Mouse (Mus musculus): ENCODE measurements around the gene Hip1r. TPM values are rescaled to one million over a fixed set of nuclear protein-coding genes. Genes with fewer than 3 reads are reported as not detected.

Hip1r gene
- polyA plus RNA-seq, 1 experiment from 2014 or later, result 19.0 TPM

DNA sequence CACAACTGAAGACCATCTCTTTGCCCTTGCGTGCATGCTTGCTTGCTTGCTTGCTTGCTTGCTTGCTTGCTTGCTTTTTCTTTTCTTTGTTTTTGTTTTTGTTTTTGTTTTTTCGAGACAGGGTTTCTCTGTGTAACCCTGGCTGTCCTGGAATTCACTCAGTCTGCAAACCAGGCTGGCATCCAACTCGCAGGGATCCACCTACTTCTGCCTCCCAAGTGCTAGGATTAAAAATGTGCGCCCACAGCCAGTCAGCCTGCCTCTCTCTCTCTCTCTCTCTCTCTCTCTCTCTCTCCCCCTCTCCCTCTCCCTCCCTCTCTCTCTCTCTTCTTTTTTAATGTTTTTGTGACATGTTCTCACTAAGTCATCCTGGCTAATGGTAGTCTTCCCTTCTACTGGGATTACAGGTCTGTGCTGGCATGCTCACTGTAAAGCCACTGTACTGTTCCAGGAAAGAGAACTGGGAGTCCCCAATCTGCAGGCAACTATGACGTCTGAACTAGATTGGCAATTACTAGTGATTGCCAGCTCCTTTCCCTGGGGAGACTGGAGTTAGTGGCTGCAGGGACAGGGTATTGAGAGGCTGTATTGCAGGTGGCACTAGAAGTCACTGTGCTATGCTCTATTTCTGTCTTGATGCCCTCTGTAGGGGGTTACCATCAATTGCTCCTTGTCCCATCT is 20.9 kb upstream of the Hip1r start:
- Histone ChIP-seq H3K36me3 (no peaks in the 10 kb centered on the region), H3K9me3 (no peaks in the 10 kb centered on the region), H3K4me3 (replicated peaks) (no peak overlapping the region), H3K4me2 (replicated peaks) (no peak overlapping the region), H3K27me3 (no peaks in the 10 kb centered on the region), H3K27ac (no peak overlapping the region), H3K9ac (replicated peaks) (no peak overlapping the region), H3K4me1 (replicated peaks) (no peaks in the 10 kb centered on the region)
- WGBS, result 63% methylated on average over 5 of the region's 5 CpGs
- no peak for ATAC-seq

DNA sequence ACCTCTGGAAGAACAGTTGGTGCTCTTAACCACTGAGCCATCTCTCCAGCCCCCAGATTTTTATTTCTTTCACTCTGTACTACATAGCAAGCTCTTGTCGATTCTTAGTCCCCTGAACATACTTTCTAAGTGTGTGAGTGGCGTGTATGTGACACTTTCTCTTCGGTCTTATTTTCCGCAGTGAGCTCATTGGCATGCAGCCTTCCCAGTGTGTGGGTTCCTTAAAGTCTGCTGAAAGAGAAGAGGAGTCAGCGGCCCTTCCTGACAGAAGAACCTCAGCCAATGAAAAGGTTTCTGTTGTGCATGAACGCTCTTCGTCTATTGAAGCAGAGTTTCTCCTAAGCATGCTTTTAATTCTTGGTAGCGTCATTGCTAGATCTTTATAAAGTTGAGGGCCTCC is 16.2 kb upstream of the Hip1r start:
- no peak for ATAC-seq
- no peaks in the 10 kb centered on the region for H3K27me3 ChIP-seq
- H3K4me3 ChIP-seq (replicated peaks), result no peak overlapping the region
- H3K36me3 ChIP-seq, result no peaks in the 10 kb centered on the region
- 76% methylated on average over 8 of the region's 8 CpGs for WGBS
- no peaks in the 10 kb centered on the region for H3K4me1 ChIP-seq (replicated peaks)
- H3K9ac ChIP-seq (replicated peaks), result no peak overlapping the region
- no peak overlapping the region for H3K27ac ChIP-seq
- H3K9me3 ChIP-seq, result no peaks in the 10 kb centered on the region
- no peak overlapping the region for H3K4me2 ChIP-seq (replicated peaks)

DNA sequence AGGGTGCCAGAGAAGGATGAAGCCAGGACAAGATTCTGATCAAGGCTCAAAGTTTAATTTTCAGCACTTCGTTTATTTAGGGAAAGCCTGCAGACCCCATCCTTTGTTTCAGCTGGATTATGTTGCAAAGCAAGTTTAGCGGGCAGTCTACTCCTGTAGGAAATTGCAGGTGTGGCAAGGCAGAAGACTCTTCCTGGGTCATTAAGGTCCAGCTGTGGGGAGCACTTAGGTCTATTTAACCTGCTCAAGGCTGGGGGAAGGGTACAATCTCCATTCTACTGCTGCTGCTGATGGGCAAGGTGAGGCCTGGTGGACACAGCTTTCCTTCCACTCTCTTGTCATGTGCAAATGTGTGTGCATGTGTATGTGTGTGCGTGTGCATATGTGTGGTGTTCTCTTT is 14.4 kb upstream of the Hip1r start:
- Histone ChIP-seq H3K36me3 (no peaks in the 10 kb centered on the region), H3K4me1 (replicated peaks) (no peaks in the 10 kb centered on the region), H3K9ac (replicated peaks) (no peak overlapping the region), H3K9me3 (no peaks in the 10 kb centered on the region), H3K27ac (no peak overlapping the region), H3K27me3 (no peaks in the 10 kb centered on the region), H3K4me2 (replicated peaks) (no peak overlapping the region), H3K4me3 (replicated peaks) (no peak overlapping the region)
- ATAC-seq, result no peak
- WGBS, result 82% methylated on average over 3 of the region's 3 CpGs

DNA sequence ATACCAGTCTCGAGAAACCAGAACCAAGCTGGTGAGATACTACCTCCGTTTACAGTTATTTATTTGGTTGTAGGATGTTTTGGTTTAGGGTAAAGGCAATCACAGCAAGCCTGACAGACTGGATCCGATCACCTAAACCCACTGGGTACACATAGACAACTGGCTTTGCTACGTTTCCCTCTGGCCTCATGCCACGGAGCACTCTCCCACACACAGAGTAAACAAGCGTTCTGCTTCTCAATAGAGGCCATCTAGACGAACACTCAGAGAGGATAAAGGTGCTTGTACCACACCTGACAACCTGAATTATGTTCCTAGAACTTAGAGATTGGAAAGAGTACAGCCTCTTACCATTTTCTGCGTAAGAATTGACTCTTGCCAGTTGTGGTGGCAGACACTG is 13.3 kb upstream of the Hip1r start:
- H3K4me2 ChIP-seq (replicated peaks), result no peak overlapping the region
- no peaks in the 10 kb centered on the region for H3K9me3 ChIP-seq
- H3K27me3 ChIP-seq, result no peaks in the 10 kb centered on the region
- H3K9ac ChIP-seq (replicated peaks), result no peak overlapping the region
- H3K27ac ChIP-seq, result no peak overlapping the region
- no peaks in the 10 kb centered on the region for H3K4me1 ChIP-seq (replicated peaks)
- H3K4me3 ChIP-seq (replicated peaks), result no peak overlapping the region
- no peak for ATAC-seq
- no peaks in the 10 kb centered on the region for H3K36me3 ChIP-seq
- 86% methylated on average over 8 of the region's 8 CpGs for WGBS

DNA sequence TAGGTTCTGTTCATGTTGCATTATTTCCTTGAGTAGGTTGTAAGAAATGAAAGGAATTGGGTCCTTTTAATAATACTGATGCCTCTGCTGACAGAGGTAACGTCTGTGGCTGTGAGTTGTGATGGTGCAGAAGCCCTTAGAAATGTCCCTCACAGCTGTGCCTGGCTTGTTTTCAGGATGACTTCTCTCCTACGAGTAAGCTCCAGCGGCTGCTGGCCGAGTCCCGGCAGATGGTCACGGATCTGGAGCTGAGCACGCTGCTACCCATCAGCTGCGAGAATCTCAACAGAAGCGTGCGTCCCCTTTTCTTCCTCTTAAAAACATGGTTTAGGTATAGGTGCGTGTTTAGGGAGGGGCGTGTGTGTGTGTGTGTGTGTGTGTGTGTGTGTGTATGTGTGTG is 12.4 kb upstream of the Hip1r start:
- no peaks in the 10 kb centered on the region for H3K36me3 ChIP-seq
- H3K4me1 ChIP-seq (replicated peaks), result no peaks in the 10 kb centered on the region
- H3K9me3 ChIP-seq, result no peaks in the 10 kb centered on the region
- WGBS, result 86% methylated on average over 12 of the region's 12 CpGs
- no peak overlapping the region for H3K4me2 ChIP-seq (replicated peaks)
- no peak overlapping the region for H3K27ac ChIP-seq
- no peak for ATAC-seq
- no peaks in the 10 kb centered on the region for H3K27me3 ChIP-seq
- H3K4me3 ChIP-seq (replicated peaks), result no peak overlapping the region
- H3K9ac ChIP-seq (replicated peaks), result no peak overlapping the region

DNA sequence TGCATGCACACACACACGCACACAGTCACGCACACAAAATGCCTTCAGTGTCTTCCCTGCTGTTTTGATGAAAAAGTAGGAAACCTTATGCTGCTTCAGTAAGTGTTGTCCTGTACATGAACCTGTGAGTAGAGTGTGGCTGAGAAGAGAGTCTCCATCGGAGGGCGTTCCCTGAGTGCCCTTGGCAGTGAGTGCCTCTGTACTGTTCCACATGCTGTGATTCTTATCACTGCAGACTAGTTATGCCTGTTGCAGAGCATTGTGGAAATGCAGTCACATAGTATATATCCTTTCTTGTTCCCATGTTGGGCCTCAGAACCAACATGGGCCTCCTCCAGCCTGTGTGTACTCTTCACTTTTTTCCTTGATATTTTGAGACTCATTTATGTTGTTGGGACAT is 9.2 kb upstream of the Hip1r start:
- Histone ChIP-seq H3K27me3 (no peaks in the 10 kb centered on the region), H3K36me3 (no peaks in the 10 kb centered on the region), H3K9ac (replicated peaks) (no peak overlapping the region), H3K27ac (no peak overlapping the region), H3K4me1 (replicated peaks) (no peaks in the 10 kb centered on the region), H3K9me3 (no peaks in the 10 kb centered on the region), H3K4me3 (replicated peaks) (no peak overlapping the region), H3K4me2 (replicated peaks) (no peak overlapping the region)
- ATAC-seq, result no peak
- WGBS, result 97% methylated on average over 4 of the region's 4 CpGs

DNA sequence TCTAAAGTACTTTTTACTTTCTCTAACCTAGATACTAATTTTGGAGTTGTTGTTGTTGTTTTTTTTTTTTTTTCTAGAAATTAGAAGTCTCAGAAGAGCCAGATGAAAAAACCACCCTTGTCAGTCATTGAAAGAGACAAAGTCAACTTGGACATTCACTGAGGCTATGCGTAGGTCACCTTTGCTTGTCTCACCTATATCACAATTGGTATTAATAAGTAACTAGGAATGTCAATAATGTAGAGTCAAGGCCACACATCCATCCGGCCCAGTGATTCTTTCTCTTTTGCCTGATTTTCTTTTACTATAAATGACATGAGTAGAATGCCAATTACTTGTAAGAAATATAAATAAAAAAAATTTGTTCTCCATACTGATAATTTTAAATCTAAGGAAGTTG is 6.7 kb upstream of the Hip1r start:
- ATAC-seq, result no peak
- no peaks in the 10 kb centered on the region for H3K36me3 ChIP-seq
- H3K9ac ChIP-seq (replicated peaks), result no peak overlapping the region
- no peak overlapping the region for H3K4me2 ChIP-seq (replicated peaks)
- H3K27ac ChIP-seq, result no peak overlapping the region
- no peak overlapping the region for H3K4me3 ChIP-seq (replicated peaks)
- H3K27me3 ChIP-seq, result no peaks in the 10 kb centered on the region
- WGBS, result 96% methylated on average over 2 of the region's 2 CpGs
- no peaks in the 10 kb centered on the region for H3K9me3 ChIP-seq
- H3K4me1 ChIP-seq (replicated peaks), result no peaks in the 10 kb centered on the region

DNA sequence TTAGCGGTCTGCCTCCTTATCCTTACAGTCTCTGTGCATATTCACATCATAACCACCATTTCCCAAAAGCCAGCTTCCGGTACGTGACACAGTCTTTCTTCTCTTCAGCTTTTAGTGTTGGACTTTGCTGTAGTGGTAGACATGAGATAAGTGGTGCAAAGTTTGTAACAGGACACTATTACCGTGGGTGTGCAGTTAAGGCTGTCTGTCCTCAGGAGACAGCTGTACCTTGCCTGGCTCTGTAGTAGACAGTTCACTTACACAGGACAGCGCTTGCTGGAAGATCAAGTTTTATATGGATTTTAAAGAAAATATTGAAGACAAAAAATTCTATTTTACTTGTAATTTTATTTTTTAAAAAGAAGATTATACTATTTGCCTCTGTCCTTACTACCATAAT is 5.0 kb upstream of the Hip1r start:
- no peak overlapping the region for H3K4me2 ChIP-seq (replicated peaks)
- H3K4me1 ChIP-seq (replicated peaks), result 0 out of 2 replicates have a peak, but pooled peaks cover 5% of the 10 kb centered on the region
- ATAC-seq, result no peak
- no peak overlapping the region for H3K27ac ChIP-seq
- 91% methylated on average over 5 of the region's 5 CpGs for WGBS
- H3K9ac ChIP-seq (replicated peaks), result no peak overlapping the region
- no peaks in the 10 kb centered on the region for H3K27me3 ChIP-seq
- no peaks in the 10 kb centered on the region for H3K9me3 ChIP-seq
- no peaks in the 10 kb centered on the region for H3K36me3 ChIP-seq
- no peak overlapping the region for H3K4me3 ChIP-seq (replicated peaks)

DNA sequence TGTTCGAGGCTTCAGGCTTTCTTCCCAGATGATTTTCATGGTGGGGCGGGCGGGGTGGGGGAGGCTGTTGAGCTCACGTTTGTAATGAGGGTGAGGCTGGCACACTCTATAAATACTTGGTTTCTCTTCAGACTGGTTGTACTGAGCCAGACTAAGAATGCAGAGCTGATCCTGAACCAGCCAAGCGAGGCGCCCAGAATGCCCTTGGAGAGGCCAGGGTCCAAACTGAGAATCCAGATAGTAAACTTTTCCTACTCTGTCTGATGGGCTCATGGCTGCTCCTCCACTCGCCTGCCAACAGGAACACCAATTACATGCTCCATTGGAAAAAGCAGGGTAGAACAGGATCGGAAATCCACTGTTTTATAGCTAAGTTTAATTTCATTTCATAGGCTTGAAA is 4.2 kb upstream of the Hip1r start:
- no peak overlapping the region for H3K4me3 ChIP-seq (replicated peaks)
- no peak overlapping the region for H3K4me2 ChIP-seq (replicated peaks)
- H3K9ac ChIP-seq (replicated peaks), result no peak overlapping the region
- no peak overlapping the region for H3K27ac ChIP-seq
- ATAC-seq, result no peak
- 71% methylated on average over 8 of the region's 8 CpGs for WGBS
- H3K4me1 ChIP-seq (replicated peaks), result peaks cover 7% of the 10 kb centered on the region; the same call in 1 of the 2 replicates
- no peaks in the 10 kb centered on the region for H3K36me3 ChIP-seq
- H3K9me3 ChIP-seq, result no peaks in the 10 kb centered on the region
- H3K27me3 ChIP-seq, result no peaks in the 10 kb centered on the region

DNA sequence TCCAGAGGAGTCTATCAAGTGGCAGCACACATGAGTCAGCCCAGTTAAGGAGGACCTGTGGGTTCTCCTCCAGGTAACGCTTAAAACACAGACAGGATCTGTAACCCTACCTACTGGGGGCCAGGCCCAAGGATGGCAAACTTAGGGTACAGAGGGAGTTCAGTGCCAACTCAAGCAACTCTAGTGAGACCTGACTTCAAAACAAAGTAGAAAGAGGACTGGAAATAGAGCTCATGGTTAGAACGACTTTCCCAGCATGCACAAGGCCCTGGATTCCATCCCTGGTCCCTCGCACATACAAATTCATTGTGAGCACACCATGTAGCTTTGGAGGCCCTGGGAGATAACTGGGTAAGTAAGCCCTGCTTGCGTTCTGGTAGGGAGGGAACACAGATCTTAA is 2.9 kb upstream of the Hip1r start:
- H3K4me3 ChIP-seq (replicated peaks), result no peak overlapping the region
- H3K27ac ChIP-seq, result no peak overlapping the region
- no peak overlapping the region for H3K4me2 ChIP-seq (replicated peaks)
- H3K9ac ChIP-seq (replicated peaks), result no peak overlapping the region
- H3K36me3 ChIP-seq, result no peaks in the 10 kb centered on the region
- no peaks in the 10 kb centered on the region for H3K9me3 ChIP-seq
- H3K4me1 ChIP-seq (replicated peaks), result peaks cover 19% of the 10 kb centered on the region
- no peak for ATAC-seq
- H3K27me3 ChIP-seq, result peaks cover 10% of the 10 kb centered on the region
- WGBS, result 88% methylated on average over 4 of the region's 4 CpGs

DNA sequence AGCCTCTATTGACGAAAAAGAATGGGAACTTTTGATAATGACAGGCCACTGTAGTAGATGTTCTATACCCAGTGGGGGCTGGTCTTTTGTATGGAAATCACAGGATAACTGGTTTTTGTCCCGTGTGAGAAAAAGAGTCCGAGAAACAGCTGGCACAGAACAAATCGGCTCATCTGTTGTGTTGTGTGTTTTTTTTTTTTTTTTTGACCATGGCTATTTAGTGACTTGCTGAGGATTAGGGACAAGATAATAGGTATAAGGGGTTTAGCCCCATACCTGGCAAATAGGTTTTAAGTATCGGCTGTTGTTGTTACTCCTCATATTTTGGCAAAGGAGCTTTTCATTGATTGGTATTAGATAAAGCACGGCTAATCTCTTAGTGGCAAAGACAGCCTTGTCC is 975 bp upstream of the Hip1r start:
- H3K27ac ChIP-seq, result no peak overlapping the region
- ATAC-seq, result no peak
- WGBS, result 59% methylated on average over 6 of the region's 6 CpGs

DNA sequence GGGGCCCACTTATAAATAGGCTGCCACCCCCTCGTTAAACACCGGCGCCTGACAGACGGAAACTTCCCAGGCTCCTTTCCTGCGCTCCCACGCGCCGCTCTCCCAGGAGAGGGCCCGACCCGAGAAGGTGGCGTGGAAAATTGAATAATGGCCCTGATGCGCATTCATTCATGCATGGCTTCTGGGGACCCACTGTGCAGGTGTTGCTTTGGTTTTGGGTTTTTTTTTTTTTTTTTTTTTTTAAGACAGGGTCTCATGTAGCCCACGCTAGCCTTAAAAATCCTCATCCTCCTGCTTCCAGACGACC is 704 bp downstream of the Hip1r start:
- no peak for ATAC-seq

More for the DNA sequence above, 975 bp upstream of the Hip1r start:
- Histone ChIP-seq H3K4me1 (replicated peaks) (peaks cover 26% of the 10 kb centered on the region), H3K4me2 (replicated peaks) (no peak overlapping the region), H3K9ac (replicated peaks) (no peak overlapping the region), H3K9me3 (no peaks in the 10 kb centered on the region), H3K4me3 (replicated peaks) (no peak overlapping the region), H3K27me3 (peaks cover 21% of the 10 kb centered on the region), H3K36me3 (no peaks in the 10 kb centered on the region)

DNA sequence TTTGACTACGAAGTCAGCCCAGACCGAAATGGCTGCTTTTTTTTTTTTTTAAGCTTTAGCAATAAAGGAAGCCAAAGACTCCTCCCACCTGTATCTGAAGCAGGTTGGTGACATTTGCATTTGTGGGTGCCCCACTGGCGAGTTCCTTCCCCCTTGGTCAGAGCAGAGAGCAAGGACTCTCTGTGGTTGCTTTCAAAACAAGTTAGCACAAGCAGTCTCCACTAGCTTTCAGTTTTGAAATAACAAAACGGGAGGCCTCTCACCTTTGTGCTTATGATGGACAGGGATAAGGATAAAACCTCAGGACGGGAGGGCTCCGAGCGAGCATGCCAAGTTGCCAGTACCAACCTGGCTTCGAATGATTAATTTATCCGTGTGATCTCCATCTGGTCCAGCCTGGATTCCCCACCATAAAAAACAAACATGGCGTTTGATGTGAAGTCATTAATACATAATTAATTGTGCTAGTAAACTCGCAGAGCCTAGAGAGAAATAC is 1.2 kb downstream of the Hip1r start:
- Histone ChIP-seq H3K9me3 (no peaks in the 10 kb centered on the region), H3K4me2 (replicated peaks) (peak overlapping the region; percentile 68), H3K36me3 (no peaks in the 10 kb centered on the region), H3K4me3 (replicated peaks) (peak overlapping the region; percentile 71), H3K27ac (no peak overlapping the region), H3K4me1 (replicated peaks) (peaks cover 35% of the 10 kb centered on the region), H3K9ac (replicated peaks) (peak overlapping the region; percentile 82; the same call in 1 of the 2 replicates), H3K27me3 (peaks cover 21% of the 10 kb centered on the region)
- 27% methylated on average over 11 of the region's 11 CpGs for WGBS
- no peak for ATAC-seq

More for the DNA sequence above, 704 bp downstream of the Hip1r start:
- H3K4me3 ChIP-seq (replicated peaks), result peak overlapping the region; percentile 71
- H3K27me3 ChIP-seq, result peaks cover 21% of the 10 kb centered on the region
- H3K9me3 ChIP-seq, result no peaks in the 10 kb centered on the region
- peaks cover 29% of the 10 kb centered on the region for H3K4me1 ChIP-seq (replicated peaks)
- H3K27ac ChIP-seq, result 0 out of 2 replicates have a peak overlapping the region, but pooled peaks have one; percentile 52
- peak overlapping the region; percentile 82 for H3K9ac ChIP-seq (replicated peaks)
- under 1% methylated on average over 14 of the region's 14 CpGs for WGBS
- peak overlapping the region; percentile 68 for H3K4me2 ChIP-seq (replicated peaks)
- no peaks in the 10 kb centered on the region for H3K36me3 ChIP-seq
